Mouse (Mus musculus) midbrain, embryonic 12.5 days (tissue): ENCODE measurements around the gene Cyp20a1. TPM values are rescaled to one million over a fixed set of nuclear protein-coding genes. Genes with fewer than 3 reads are reported as not detected.
A peak's percentile ranks its signal among the peaks of the same experiment; 100 is the strongest.

ENCODE experiments used
- ATAC-seq: fragments of 200-750 bp; cut with Nextera tagmentation; 2 replicates; pipeline ENCODE4 v1.8.0; 2017; ENCODE audit warnings: low read depth, moderate TSS enrichment, moderate library complexity; ENCODE audit not compliant: low FRiP score
- H3K27ac ChIP-seq: fragments of 300-500 bp; sonication (generic); replicated peaks from 2 replicates; pipeline ENCODE4 v1.5.1; 2016; ENCODE audit warnings: mild to moderate bottlenecking
- H3K27me3 ChIP-seq: fragments of 300-500 bp; sonication (generic); 2 replicates; pipeline ENCODE4 v1.6.1; 2016; ENCODE audit warnings: mild to moderate bottlenecking
- H3K36me3 ChIP-seq: fragments of 300-500 bp; sonication (generic); 2 replicates; pipeline ENCODE4 v1.6.1; 2016
- H3K4me1 ChIP-seq: fragments of 300-500 bp; sonication (generic); 2 replicates; pipeline ENCODE4 v1.6.1; 2016
- H3K4me2 ChIP-seq: fragments of 300-500 bp; sonication (generic); replicated peaks from 2 replicates; pipeline ENCODE4 v1.6.1; 2016; ENCODE audit warnings: mild to moderate bottlenecking, moderate library complexity
- H3K4me3 ChIP-seq: fragments of 300-500 bp; sonication (generic); 2 replicates; pipeline ENCODE4 v1.5.1; 2016; ENCODE audit warnings: mild to moderate bottlenecking
- H3K9ac ChIP-seq: fragments of 300-500 bp; sonication (generic); replicated peaks from 2 replicates; pipeline ENCODE4 v1.6.1; 2016; ENCODE audit warnings: mild to moderate bottlenecking, moderate library complexity
- H3K9me3 ChIP-seq: fragments of 300-500 bp; sonication (generic); 2 replicates; pipeline ENCODE4 v1.6.1; 2016; ENCODE audit warnings: mild to moderate bottlenecking
- WGBS: fragments of 180-500 bp; shearing (Covaris S2); methylation state at CpG from one replicate; pipeline ENCODE4 v1.1.7; 2016; 5-methylcytosine and 5-hydroxymethylcytosine counted together
- polyA plus RNA-seq: library from polyadenylated mRNA; unstranded; fragments of >200 nt; fragmentation: Nextera tagmentation; extraction: Ambion mirVana; gene quantifications from 2 replicates; pipeline ENCODE4 v1.2.1, GENCODE M21; 2016

The Cyp20a1 gene
- polyA plus RNA-seq, 1 experiment from 2014 or later: 22.4 TPM

DNA sequence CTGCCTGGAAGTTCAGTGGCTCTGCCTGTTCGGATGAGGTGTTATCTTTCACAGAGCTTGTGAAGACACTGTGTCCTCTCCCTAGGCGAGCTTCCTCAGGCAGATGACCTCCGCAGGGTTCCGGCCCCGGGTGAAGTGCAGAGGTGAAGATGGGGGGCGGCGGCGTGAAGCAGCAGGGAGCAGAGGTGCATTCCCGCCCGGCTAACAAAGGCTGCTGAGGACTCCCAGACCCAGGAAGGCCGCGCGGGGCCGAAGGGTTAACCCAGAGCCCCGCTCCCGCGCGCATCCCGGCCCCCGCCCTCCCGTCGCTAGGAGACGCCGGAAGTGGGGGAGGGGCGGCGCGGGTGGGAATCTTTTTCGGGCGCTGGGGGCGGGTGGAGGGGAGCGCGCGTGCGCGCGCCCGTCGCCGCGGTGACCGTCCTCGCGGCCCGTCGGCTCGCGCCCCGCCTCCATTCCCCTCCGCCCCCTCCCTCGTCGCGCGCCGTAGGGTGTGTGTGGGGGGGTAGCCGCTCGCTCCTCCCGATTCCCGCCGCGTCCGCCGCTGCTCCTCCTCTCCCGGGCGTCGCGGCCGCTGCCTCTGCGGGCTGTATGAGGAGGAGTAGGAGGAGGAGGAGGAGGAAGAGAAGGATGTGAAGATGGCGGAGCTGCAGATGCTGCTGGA lies 66.2 kb downstream of the Cyp20a1 start, which contains the start of gene Abi2:
Gene Abi2 (plus strand): TSS at position 452 of the 661 bp plus-strand sequence.
- Histone ChIP-seq H3K36me3 (no peaks in the 10 kb centered on the region), H3K9ac (peak within 1 kb of the TSS; percentile 95), H3K4me2 (peak within 1 kb of the TSS; percentile 61), H3K4me1 (0 out of 2 replicates have a peak, but pooled peaks cover 8% of the 10 kb centered on the region), H3K9me3 (no peaks in the 10 kb centered on the region), H3K4me3 (peak within 1 kb of the TSS; percentile 96), H3K27ac (peak within 1 kb of the TSS; percentile 99), H3K27me3 (no peaks in the 10 kb centered on the region)
- ATAC-seq: peak; percentile 96
- 1% methylated on average over 20 of the region's 69 CpGs for WGBS

DNA sequence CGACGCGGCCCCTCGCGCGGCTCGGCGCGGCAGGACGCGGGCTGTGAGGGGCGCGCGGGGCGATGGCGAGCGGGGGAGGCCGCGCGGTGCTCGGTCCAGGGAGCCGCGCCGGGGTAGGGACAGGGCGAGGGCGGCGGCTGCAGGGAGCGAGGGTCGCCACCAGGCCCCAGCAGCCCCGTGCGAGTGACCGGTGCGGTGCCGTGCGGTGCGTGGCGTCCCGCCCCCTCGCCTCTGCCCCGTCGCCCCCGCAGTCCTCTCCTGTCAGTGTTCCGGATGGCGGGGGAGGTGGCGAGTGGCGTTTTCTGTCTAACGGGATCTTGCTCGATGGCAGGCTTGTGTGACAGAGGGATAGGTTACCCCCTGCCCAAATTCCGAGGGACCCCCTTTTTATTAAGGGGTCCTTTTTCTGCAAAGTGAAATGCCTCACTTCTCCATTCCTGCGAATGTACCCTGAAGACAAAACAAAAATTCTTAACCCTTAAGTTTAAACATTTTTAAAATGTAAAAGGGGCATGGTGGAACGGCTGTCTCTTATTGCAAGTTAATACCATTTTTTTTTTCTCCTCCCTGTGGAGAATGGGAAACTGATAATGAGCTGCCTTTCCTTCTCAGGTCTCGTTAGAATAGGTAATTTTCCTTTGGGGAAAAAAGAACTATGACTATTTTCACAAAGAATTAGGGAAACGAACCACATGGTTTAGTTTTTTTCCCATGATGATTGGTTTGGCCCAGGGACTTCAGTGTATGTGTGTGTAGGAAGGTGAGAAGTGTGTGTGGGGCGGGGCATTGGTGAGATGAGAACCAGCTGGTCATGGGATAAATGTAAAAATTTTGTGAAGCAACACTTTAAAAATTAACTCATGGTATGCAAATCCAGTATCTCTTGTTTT lies 67.0 kb downstream of the Cyp20a1 start:
- Histone ChIP-seq H3K4me3 (peak overlapping the region; percentile 96), H3K27me3 (no peaks in the 10 kb centered on the region), H3K36me3 (no peaks in the 10 kb centered on the region), H3K9me3 (no peaks in the 10 kb centered on the region), H3K4me1 (0 out of 2 replicates have a peak, but pooled peaks cover 8% of the 10 kb centered on the region), H3K9ac (peak overlapping the region; percentile 95), H3K27ac (peak overlapping the region; percentile 99), H3K4me2 (peak overlapping the region; percentile 61)
- ATAC-seq: peak; percentile 83
- WGBS: 1% methylated on average over 45 of the region's 54 CpGs

DNA sequence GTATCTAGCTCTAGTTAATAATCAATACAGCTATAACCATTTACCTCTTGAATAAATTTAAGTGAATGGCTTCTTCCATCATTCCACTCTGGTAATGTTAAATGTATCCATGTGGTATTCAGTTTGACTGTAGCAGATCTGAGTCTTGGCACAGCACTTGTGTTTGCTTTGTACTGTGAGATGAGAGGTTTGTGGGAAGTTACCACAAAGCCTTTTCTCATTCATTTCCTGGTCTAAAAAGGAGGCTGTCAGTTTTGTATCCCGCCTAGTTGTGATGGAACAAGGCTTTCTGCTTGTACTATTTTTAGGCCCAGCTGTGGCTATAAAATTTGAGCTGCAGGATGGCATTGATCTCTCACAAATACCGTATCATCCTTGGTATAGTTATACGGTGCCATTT lies 73.6 kb downstream of the Cyp20a1 start:
- no peak overlapping the region for H3K4me2 ChIP-seq
- no peak for ATAC-seq
- H3K9ac ChIP-seq: no peak overlapping the region
- no peaks in the 10 kb centered on the region for H3K27me3 ChIP-seq
- 85% methylated on average over 3 of the region's 3 CpGs for WGBS
- H3K27ac ChIP-seq: no peak overlapping the region
- H3K36me3 ChIP-seq: no peaks in the 10 kb centered on the region
- H3K4me1 ChIP-seq: 0 out of 2 replicates have a peak, but pooled peaks cover 1% of the 10 kb centered on the region
- no peaks in the 10 kb centered on the region for H3K9me3 ChIP-seq
- H3K4me3 ChIP-seq: no peak overlapping the region

DNA sequence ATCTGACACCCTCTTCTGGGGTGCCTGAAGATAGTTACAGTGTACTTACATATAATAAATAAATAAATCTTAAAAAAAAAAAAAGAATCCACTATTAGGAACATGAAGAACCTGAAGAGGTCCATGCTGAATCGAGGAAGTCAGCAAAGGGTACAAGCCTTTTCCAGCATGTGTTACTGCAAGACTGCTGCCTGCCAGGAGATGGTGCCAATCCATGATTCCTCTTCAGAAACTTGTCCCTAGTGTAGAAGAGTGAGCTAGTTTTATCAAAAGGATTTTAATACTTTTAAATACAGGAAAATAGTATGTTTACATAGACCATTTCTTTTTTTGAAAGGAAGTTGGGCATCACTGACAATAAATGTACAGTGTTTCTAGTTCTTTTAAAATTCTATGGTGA lies 80.8 kb downstream of the Cyp20a1 start:
- no peak overlapping the region for H3K4me2 ChIP-seq
- H3K9me3 ChIP-seq: no peaks in the 10 kb centered on the region
- no peak overlapping the region for H3K27ac ChIP-seq
- H3K36me3 ChIP-seq: no peaks in the 10 kb centered on the region
- no peaks in the 10 kb centered on the region for H3K27me3 ChIP-seq
- no peak overlapping the region for H3K4me3 ChIP-seq
- ATAC-seq: no peak
- 91% methylated on average over 1 of the region's 1 CpGs for WGBS
- peaks cover 3% of the 10 kb centered on the region; the same call in 1 of the 2 replicates for H3K4me1 ChIP-seq
- no peak overlapping the region for H3K9ac ChIP-seq

DNA sequence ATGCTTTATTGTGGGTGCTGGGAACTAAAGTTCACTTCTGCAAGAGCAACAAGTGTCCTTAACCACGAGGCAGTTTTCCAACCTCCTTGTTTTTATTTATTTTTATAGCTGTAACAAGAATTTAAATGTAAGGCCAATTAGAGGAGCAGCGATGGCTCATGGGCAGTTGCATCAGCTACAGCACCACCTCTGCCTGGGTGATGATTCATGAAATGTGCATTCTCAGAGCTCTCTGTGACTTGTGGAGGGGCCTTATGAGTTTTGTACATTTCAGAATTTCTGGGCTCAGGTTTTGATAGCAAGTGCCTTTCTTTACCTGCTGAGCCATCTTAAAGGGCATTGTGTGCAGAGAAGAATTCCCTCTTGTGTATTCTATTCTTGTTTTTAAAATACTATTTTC lies 85.2 kb downstream of the Cyp20a1 start:
- H3K9me3 ChIP-seq: no peaks in the 10 kb centered on the region
- H3K9ac ChIP-seq: no peak overlapping the region
- H3K27ac ChIP-seq: no peak overlapping the region
- no peak overlapping the region for H3K4me3 ChIP-seq
- H3K36me3 ChIP-seq: no peaks in the 10 kb centered on the region
- peaks cover 5% of the 10 kb centered on the region; the same call in 1 of the 2 replicates for H3K4me1 ChIP-seq
- no peaks in the 10 kb centered on the region for H3K27me3 ChIP-seq
- 92% methylated on average over 2 of the region's 2 CpGs for WGBS
- ATAC-seq: no peak
- H3K4me2 ChIP-seq: no peak overlapping the region

DNA sequence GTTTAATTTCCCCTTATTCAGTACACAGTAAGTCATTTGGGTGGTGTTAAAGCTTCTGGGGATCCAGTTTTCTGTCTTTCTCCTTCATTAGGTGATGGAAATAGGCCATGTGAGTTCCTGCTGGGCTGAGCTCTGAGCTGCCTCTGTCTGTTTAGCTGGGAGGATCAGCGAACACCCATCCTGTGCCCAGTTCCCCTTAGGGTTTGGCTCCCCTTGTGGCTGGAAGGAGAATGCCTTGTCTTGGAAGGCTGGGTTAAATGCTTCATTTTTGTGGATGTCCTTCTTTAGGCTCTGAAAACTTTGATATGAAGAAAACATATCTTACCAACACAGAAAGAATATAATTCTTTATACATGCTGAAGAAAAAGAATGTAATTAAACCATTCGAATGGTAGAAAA lies 85.8 kb downstream of the Cyp20a1 start:
- no peak overlapping the region for H3K4me2 ChIP-seq
- H3K9ac ChIP-seq: no peak overlapping the region
- H3K27ac ChIP-seq: no peak overlapping the region
- peaks cover 5% of the 10 kb centered on the region; the same call in 1 of the 2 replicates for H3K4me1 ChIP-seq
- no peaks in the 10 kb centered on the region for H3K36me3 ChIP-seq
- no peak for ATAC-seq
- WGBS: 75% methylated on average over 2 of the region's 2 CpGs
- no peaks in the 10 kb centered on the region for H3K9me3 ChIP-seq
- H3K27me3 ChIP-seq: no peaks in the 10 kb centered on the region
- no peak overlapping the region for H3K4me3 ChIP-seq

DNA sequence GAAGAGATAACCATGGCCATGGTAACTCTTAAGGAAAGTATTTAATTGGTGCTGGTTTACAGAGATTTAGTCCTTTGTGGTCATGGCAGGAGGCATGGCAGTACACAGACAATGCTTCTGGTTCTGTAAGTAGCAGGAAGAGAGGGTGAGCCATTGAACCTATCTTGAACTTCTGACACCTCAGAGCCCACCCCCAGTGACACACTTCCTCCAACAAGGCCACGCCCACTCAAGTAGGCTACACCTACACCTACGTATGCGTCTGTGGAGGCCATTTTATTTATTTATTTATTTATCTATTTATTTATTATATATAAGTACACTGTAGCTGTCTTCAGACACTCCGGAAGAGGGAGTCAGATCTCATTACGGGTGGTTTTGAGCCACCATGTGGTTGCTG lies 88.4 kb downstream of the Cyp20a1 start:
- Histone ChIP-seq H3K36me3 (0 out of 2 replicates have a peak, but pooled peaks cover 5% of the 10 kb centered on the region), H3K9ac (no peak overlapping the region), H3K4me2 (no peak overlapping the region), H3K9me3 (no peaks in the 10 kb centered on the region), H3K27ac (no peak overlapping the region), H3K4me3 (no peak overlapping the region), H3K27me3 (no peaks in the 10 kb centered on the region), H3K4me1 (peaks cover 4% of the 10 kb centered on the region; the same call in 1 of the 2 replicates)
- no peak for ATAC-seq
- 100% methylated on average over 5 of the region's 5 CpGs for WGBS

DNA sequence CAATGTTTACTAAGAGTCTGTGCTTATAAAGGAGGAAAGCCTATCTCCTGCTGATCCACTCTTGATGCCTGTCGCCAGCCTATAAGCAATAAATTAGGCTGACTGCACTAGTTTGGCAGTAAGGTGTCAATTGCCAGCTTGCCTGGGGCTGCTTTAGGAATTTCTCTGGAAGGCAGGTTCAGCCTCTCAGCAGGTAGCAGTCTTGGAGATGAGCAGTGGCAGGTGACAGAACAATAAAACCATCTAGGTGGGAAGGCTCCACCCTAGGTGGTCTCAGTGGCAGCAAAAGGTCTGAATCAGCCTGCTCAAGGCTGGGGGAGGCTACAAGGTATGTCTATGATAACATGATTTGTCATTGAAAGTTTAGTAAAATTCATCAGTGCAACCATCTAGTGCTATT lies 89.4 kb downstream of the Cyp20a1 start:
- Histone ChIP-seq H3K4me2 (no peak overlapping the region), H3K4me1 (0 out of 2 replicates have a peak, but pooled peaks cover 2% of the 10 kb centered on the region), H3K27me3 (no peaks in the 10 kb centered on the region), H3K4me3 (no peak overlapping the region), H3K36me3 (0 out of 2 replicates have a peak, but pooled peaks cover 6% of the 10 kb centered on the region), H3K27ac (no peak overlapping the region), H3K9me3 (no peaks in the 10 kb centered on the region), H3K9ac (no peak overlapping the region)
- 15% methylated on average over 1 of the region's 1 CpGs for WGBS
- no peak for ATAC-seq

Other genes with a start within 250 kb of the Cyp20a1 start
- gene Carf, start 245.1 kb upstream of the Cyp20a1 start, polyA plus RNA-seq: 7.1 and 7.6 TPM in 2 replicates
- gene Wdr12, start 244.7 kb upstream of the Cyp20a1 start, polyA plus RNA-seq: 43.7 and 46.8 TPM in 2 replicates
- 12.1 and 12.8 TPM in 2 replicates for gene Nbeal1, start 162.7 kb upstream of the Cyp20a1 start, polyA plus RNA-seq
- 65.7 and 78.8 TPM in 2 replicates for gene Abi2, start 66.3 kb downstream of the Cyp20a1 start, polyA plus RNA-seq
- 24.9 and 28.5 TPM in 2 replicates for gene Raph1, start 223.8 kb downstream of the Cyp20a1 start, polyA plus RNA-seq